Comparison of ENCODE assay signal across 10 mouse cellular contexts in genomic region chr1:118752869-118753268, GRCm38 (mm10).
"Had no signal": no experiment of that assay in that cellular context is flagged by ENCODE, and none has a peak within 500 bp of the region (broad histone marks: within the 10 kb centered on the region; RNA-seq: fewer than 3 reads in every experiment).

No protein-coding gene starts in this region.

- H3K4me3 ChIP-seq: layer of hippocampus, adult 2 months; liver, embryonic 13.5 days had no signal

- H3K27ac ChIP-seq: layer of hippocampus, adult 2 months; liver, embryonic 13.5 days had no signal

- DNase-seq: layer of hippocampus, adult 9-11 months; liver, embryonic 13.5 days; lung, adult 2 months; lung, postnatal 14 days; lung, postnatal 4 days; midbrain, embryonic 14.5 days; thymus, postnatal 25 days had no signal

- ATAC-seq: intestine, embryonic 16.5 days had no signal

- H3K9me3 ChIP-seq: liver, embryonic 13.5 days had no signal

- H3K4me1 ChIP-seq: liver, embryonic 13.5 days had no signal

- H3K36me3 ChIP-seq: liver, embryonic 13.5 days had no signal

- H3K4me2 ChIP-seq: liver, embryonic 13.5 days; midbrain, embryonic 11.5 days had no signal

- H3K9ac ChIP-seq: liver, embryonic 13.5 days had no signal

- H3K27me3 ChIP-seq: liver, embryonic 13.5 days had no signal
